In the genomic region with DNA sequence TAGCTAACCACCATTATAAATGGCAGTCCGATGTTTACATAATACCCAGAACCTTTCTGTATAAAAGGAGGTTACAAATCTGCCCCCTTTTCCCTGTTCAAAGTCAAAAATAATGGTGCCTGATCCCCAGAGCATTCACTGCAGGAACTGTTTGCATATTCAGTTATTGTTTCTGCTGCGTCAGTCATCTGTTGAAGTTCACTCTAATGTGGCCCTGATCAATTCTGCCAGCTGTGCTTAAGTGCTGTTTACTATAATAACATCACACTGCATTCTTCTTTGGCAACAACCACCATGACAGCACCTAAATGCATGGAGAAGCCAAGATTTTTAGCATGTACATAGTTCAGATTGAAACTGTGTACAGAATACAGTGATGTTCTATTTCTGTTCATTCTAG, we compare ENCODE assay signal across 27 mouse cellular contexts.
DNase-seq lines count a peak whose midpoint lies in the region; ATAC-seq lines count a peak whose summit lies in the region.
"Had no signal": no experiment of that assay in that cellular context is flagged by ENCODE, and none has a peak within 500 bp of the region (broad histone marks: within the 10 kb centered on the region; RNA-seq: fewer than 3 reads in every experiment).

No protein-coding gene starts in this region.

- H3K4me2 ChIP-seq in forebrain, embryonic 13.5 days: no peak overlapping the region
- H3K4me2 ChIP-seq in forebrain, embryonic 11.5 days (ENCODE audit: low read depth, low read length, severe bottlenecking): no peak overlapping the region
- no peak overlapping the region for H3K4me2 ChIP-seq in kidney, embryonic 15.5 days
- H3K4me2 ChIP-seq in midbrain, embryonic 13.5 days (replicated peaks): no peak overlapping the region
- H3K4me2 ChIP-seq in midbrain, embryonic 15.5 days: no peak overlapping the region
- H3K4me2 ChIP-seq: heart, embryonic 12.5 days; intestine, embryonic 15.5 days; limb, embryonic 13.5 days; liver, embryonic 11.5 days had no signal

- peaks cover 10% of the 10 kb centered on the region; the same call in 1 of the 2 replicates for H3K4me1 ChIP-seq in forebrain, embryonic 13.5 days
- H3K4me1 ChIP-seq in forebrain, embryonic 11.5 days (replicated peaks; ENCODE audit: control insufficient read depth, insufficient read depth, low read length): no peaks in the 10 kb centered on the region
- H3K4me1 ChIP-seq in kidney, embryonic 15.5 days: peaks cover 19% of the 10 kb centered on the region
- H3K4me1 ChIP-seq in midbrain, embryonic 13.5 days (replicated peaks): peaks cover 23% of the 10 kb centered on the region
- H3K4me1 ChIP-seq in midbrain, embryonic 15.5 days: no peaks in the 10 kb centered on the region
- H3K4me1 ChIP-seq: heart, embryonic 12.5 days; megakaryocyte, embryonic 14.5 days had no signal

- no peaks in the 10 kb centered on the region for H3K9me3 ChIP-seq in forebrain, embryonic 13.5 days (replicated peaks)
- H3K9me3 ChIP-seq in forebrain, embryonic 11.5 days (ENCODE audit: control insufficient read depth, low read length): no peaks in the 10 kb centered on the region
- H3K9me3 ChIP-seq in kidney, embryonic 15.5 days (replicated peaks): no peaks in the 10 kb centered on the region
- no peaks in the 10 kb centered on the region for H3K9me3 ChIP-seq in midbrain, embryonic 13.5 days
- H3K9me3 ChIP-seq in midbrain, embryonic 15.5 days: no peaks in the 10 kb centered on the region
- H3K9me3 ChIP-seq: heart, embryonic 12.5 days; intestine, embryonic 15.5 days; limb, embryonic 13.5 days; megakaryocyte, embryonic 14.5 days had no signal

- H3K4me3 ChIP-seq in forebrain, embryonic 13.5 days: no peak overlapping the region
- H3K4me3 ChIP-seq in forebrain, embryonic 11.5 days (ENCODE audit: low read depth, low read length): no peak overlapping the region
- H3K4me3 ChIP-seq in kidney, embryonic 15.5 days (replicated peaks): no peak overlapping the region
- no peak overlapping the region for H3K4me3 ChIP-seq in midbrain, embryonic 13.5 days (replicated peaks)
- no peak overlapping the region for H3K4me3 ChIP-seq in midbrain, embryonic 15.5 days
- H3K4me3 ChIP-seq: gastrocnemius, adult 2 months; heart, embryonic 12.5 days; intestine, embryonic 15.5 days; limb, embryonic 13.5 days; megakaryocyte, embryonic 14.5 days had no signal

- DNase-seq in forebrain, embryonic 11.5 days (ENCODE audit: low spot score): no peak
- no peak for DNase-seq in kidney, postnatal 4 days
- DNase-seq in mesoderm, embryonic 11.5 days (ENCODE audit: low read depth, low spot score): peak; percentile 31
- no peak for DNase-seq in cerebellum, postnatal 4 days (ENCODE audit: low spot score in 2 of 2)
- DNase-seq: adrenal gland, postnatal 14 days; cerebellum, adult 18-20 months; cerebellum, postnatal 10 days; gastrocnemius, adult 2 months; gastrocnemius, postnatal 36 days; heart, adult 18-20 months; heart, postnatal 4 days; kidney, adult 2 months; kidney, postnatal 14 days; lung, postnatal 4 days; right cerebral cortex, postnatal 14 days; thymus, postnatal 4 days had no signal

- 9% methylated on average over 2 of the region's 2 CpGs for WGBS in forebrain, embryonic 13.5 days
- WGBS in forebrain, embryonic 11.5 days: 39% methylated on average over 2 of the region's 2 CpGs
- 54% methylated on average over 2 of the region's 2 CpGs for WGBS in kidney, embryonic 15.5 days
- 12% methylated on average over 2 of the region's 2 CpGs for WGBS in midbrain, embryonic 13.5 days
- WGBS in midbrain, embryonic 15.5 days: 17% methylated on average over 2 of the region's 2 CpGs

- H3K27me3 ChIP-seq in forebrain, embryonic 13.5 days: no peaks in the 10 kb centered on the region
- no peaks in the 10 kb centered on the region for H3K27me3 ChIP-seq in forebrain, embryonic 11.5 days (ENCODE audit: control insufficient read depth, insufficient read depth, low read length)
- no peaks in the 10 kb centered on the region for H3K27me3 ChIP-seq in kidney, embryonic 15.5 days
- H3K27me3 ChIP-seq in midbrain, embryonic 13.5 days: no peaks in the 10 kb centered on the region
- H3K27me3 ChIP-seq in midbrain, embryonic 15.5 days (replicated peaks): no peaks in the 10 kb centered on the region
- H3K27me3 ChIP-seq: heart, embryonic 12.5 days; intestine, embryonic 15.5 days; limb, embryonic 13.5 days; megakaryocyte, embryonic 14.5 days; Patski had no signal

- no peaks in the 10 kb centered on the region for H3K36me3 ChIP-seq in forebrain, embryonic 13.5 days (ENCODE audit: poor library complexity, severe bottlenecking)
- no peaks in the 10 kb centered on the region for H3K36me3 ChIP-seq in forebrain, embryonic 11.5 days (ENCODE audit: control insufficient read depth, insufficient read depth, low read length)
- no peaks in the 10 kb centered on the region for H3K36me3 ChIP-seq in kidney, embryonic 15.5 days
- no peaks in the 10 kb centered on the region for H3K36me3 ChIP-seq in midbrain, embryonic 13.5 days
- H3K36me3 ChIP-seq in midbrain, embryonic 15.5 days (replicated peaks): no peaks in the 10 kb centered on the region
- H3K36me3 ChIP-seq: heart, embryonic 12.5 days; intestine, embryonic 15.5 days; limb, embryonic 13.5 days had no signal

- no peak overlapping the region for H3K27ac ChIP-seq in forebrain, embryonic 13.5 days
- no peak overlapping the region for H3K27ac ChIP-seq in forebrain, embryonic 11.5 days (ENCODE audit: low read depth, low read length)
- H3K27ac ChIP-seq in kidney, embryonic 15.5 days: 0 out of 2 replicates have a peak overlapping the region, but pooled peaks have one; percentile 9
- H3K27ac ChIP-seq in midbrain, embryonic 13.5 days: no peak overlapping the region
- no peak overlapping the region for H3K27ac ChIP-seq in midbrain, embryonic 15.5 days
- H3K27ac ChIP-seq: gastrocnemius, adult 2 months; hindbrain, postnatal 0 days; intestine, embryonic 15.5 days; limb, embryonic 13.5 days had no signal

- no peak overlapping the region for H3K9ac ChIP-seq in forebrain, embryonic 13.5 days
- H3K9ac ChIP-seq in forebrain, embryonic 11.5 days (ENCODE audit: low read length): no peak overlapping the region
- H3K9ac ChIP-seq in kidney, embryonic 15.5 days: no peak overlapping the region
- no peak overlapping the region for H3K9ac ChIP-seq in midbrain, embryonic 13.5 days (replicated peaks)
- no peak overlapping the region for H3K9ac ChIP-seq in midbrain, embryonic 15.5 days
- H3K9ac ChIP-seq: heart, embryonic 12.5 days; intestine, embryonic 15.5 days; limb, embryonic 13.5 days had no signal

- peak; percentile 59; the same call in 1 of the 2 replicates for ATAC-seq in forebrain, embryonic 13.5 days
- ATAC-seq in forebrain, embryonic 11.5 days (replicated peaks; ENCODE audit: low FRiP score): no peak
- no peak for ATAC-seq in kidney, embryonic 15.5 days (replicated peaks; ENCODE audit: low FRiP score)
- ATAC-seq in midbrain, embryonic 13.5 days: peak; percentile 43; the same call in 1 of the 2 replicates
- no peak for ATAC-seq in midbrain, embryonic 15.5 days (replicated peaks)
- ATAC-seq: hindbrain, postnatal 0 days; intestine, embryonic 15.5 days; Patski had no signal

Comparison
In these comparisons a context has a peak if more than half of its experiments do, and no peak if none do; other contexts are left out.
1. ATAC-seq: peak in forebrain, embryonic 13.5 days (single experiment) and midbrain, embryonic 13.5 days (single experiment); none in forebrain, embryonic 11.5 days (single experiment), kidney, embryonic 15.5 days (single experiment) and midbrain, embryonic 15.5 days (single experiment).